Mouse (Mus musculus): ENCODE measurements at regions not wholly inside any gene's neighbourhood (a gene's known extent, or its start where the extent isn't known, plus 50 kb on each side); places are given as distances from the start of the nearest gene placed in this dataset.

GRCm38 (mm10) chr10:117524101-117524500 is 105.2 kb upstream of the Cpm start:
- TF ChIP-seq POLR2A (IDR thresholded peaks at IDR 0.05; ENCODE audit: control insufficient read depth, low read depth, low read length) (no peak), CTCF (IDR thresholded peaks at IDR 0.05; ENCODE audit: control insufficient read depth, insufficient read depth, insufficient replicate concordance, low read depth, low read length) (no peak)

Measured in testis, adult 2 months (tissue).